Mouse (Mus musculus): ENCODE measurements at regions not wholly inside any gene's neighbourhood (a gene's known extent, or its start where the extent isn't known, plus 50 kb on each side); places are given as distances from the start of the nearest gene placed in this dataset.

DNA sequence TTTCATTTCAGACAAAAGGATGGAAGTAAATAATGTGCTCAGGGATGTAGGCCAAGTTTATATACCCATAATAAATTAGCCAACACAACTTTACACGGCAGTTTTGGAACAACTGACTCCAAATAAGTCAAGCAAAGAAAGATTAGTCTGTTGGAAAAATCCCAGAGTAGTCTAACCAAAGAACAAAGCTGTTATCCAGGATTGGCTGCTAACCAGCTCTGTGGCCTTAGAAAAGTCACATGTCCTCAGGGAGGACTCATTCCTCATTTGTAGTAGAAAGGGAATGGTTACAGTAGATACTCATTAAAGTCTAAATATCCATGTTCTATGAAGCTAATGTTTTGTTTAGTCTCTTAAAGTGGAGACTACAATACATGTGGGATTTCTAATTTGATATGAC, 130.6 kb upstream of the Mid1 start:
- Histone ChIP-seq H3K27me3 (replicated peaks; ENCODE audit: control insufficient read depth, insufficient read depth, low read length) (no peaks in the 10 kb centered on the region; the same call in 1 of the 2 replicates), H3K36me3 (ENCODE audit: control insufficient read depth, insufficient read depth, low read length) (no peaks in the 10 kb centered on the region), H3K27ac (replicated peaks; ENCODE audit: low read depth, low read length) (no peak overlapping the region), H3K4me2 (ENCODE audit: low read depth, low read length) (no peak overlapping the region), H3K4me3 (ENCODE audit: low read depth, low read length) (no peak overlapping the region), H3K9me3 (ENCODE audit: control insufficient read depth, low read length) (no peaks in the 10 kb centered on the region), H3K4me1 (ENCODE audit: control insufficient read depth, insufficient read depth, low read length) (no peaks in the 10 kb centered on the region), H3K9ac (ENCODE audit: low read depth, low read length) (no peak overlapping the region)
- 56% methylated on average over 1 of the region's 1 CpGs for WGBS
- peak; percentile 24 for DNase-seq (ENCODE audit: low spot score)
- ATAC-seq (ENCODE audit: low read depth), result no peak

DNA sequence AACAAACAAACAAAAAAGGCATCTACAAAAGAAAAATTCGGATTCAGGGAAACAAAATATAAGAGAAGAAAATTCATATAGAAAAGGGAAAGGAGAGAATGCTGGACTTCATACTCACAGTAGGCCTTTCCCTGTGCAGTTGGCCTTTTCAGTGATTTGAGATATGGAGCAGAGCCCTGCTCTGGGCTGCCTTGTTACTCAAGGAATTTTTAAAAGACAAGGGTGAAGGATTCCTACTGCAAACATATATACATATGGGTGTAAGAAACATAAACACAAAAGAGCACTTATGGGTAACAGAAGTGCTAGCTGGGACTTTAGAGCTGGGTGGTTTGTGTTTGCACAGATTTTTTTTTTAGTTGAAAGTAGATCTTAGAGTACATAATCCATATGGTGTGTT, 132.1 kb upstream of the Mid1 start:
- no peak overlapping the region for H3K9ac ChIP-seq (ENCODE audit: low read depth, low read length)
- no peak overlapping the region for H3K4me3 ChIP-seq (ENCODE audit: low read depth, low read length)
- WGBS, result 64% methylated on average over 1 of the region's 1 CpGs
- no peak overlapping the region for H3K27ac ChIP-seq (replicated peaks; ENCODE audit: low read depth, low read length)
- H3K36me3 ChIP-seq (ENCODE audit: control insufficient read depth, insufficient read depth, low read length), result no peaks in the 10 kb centered on the region
- ATAC-seq (ENCODE audit: low read depth) (no peak), DNase-seq (ENCODE audit: low spot score) (peak; percentile 0)
- no peaks in the 10 kb centered on the region for H3K9me3 ChIP-seq (ENCODE audit: control insufficient read depth, low read length)
- H3K4me2 ChIP-seq (ENCODE audit: low read depth, low read length), result no peak overlapping the region
- H3K27me3 ChIP-seq (replicated peaks; ENCODE audit: control insufficient read depth, insufficient read depth, low read length), result no peaks in the 10 kb centered on the region; the same call in 1 of the 2 replicates
- no peaks in the 10 kb centered on the region for H3K4me1 ChIP-seq (ENCODE audit: control insufficient read depth, insufficient read depth, low read length)

- 87% methylated on average over 3 of the region's 3 CpGs for WGBS
- no peaks in the 10 kb centered on the region for H3K4me1 ChIP-seq (ENCODE audit: control insufficient read depth, insufficient read depth, low read length)
- ATAC-seq (ENCODE audit: low read depth), result no peak
- DNase-seq (ENCODE audit: low spot score), result no peak
- no peak overlapping the region for H3K27ac ChIP-seq (replicated peaks; ENCODE audit: low read depth, low read length)
- no peak overlapping the region for H3K9ac ChIP-seq (ENCODE audit: low read depth, low read length)
- H3K4me3 ChIP-seq (ENCODE audit: low read depth, low read length), result no peak overlapping the region
- no peaks in the 10 kb centered on the region; the same call in 1 of the 2 replicates for H3K27me3 ChIP-seq (replicated peaks; ENCODE audit: control insufficient read depth, insufficient read depth, low read length)
- no peak overlapping the region for H3K4me2 ChIP-seq (ENCODE audit: low read depth, low read length)
- no peaks in the 10 kb centered on the region for H3K36me3 ChIP-seq (ENCODE audit: control insufficient read depth, insufficient read depth, low read length)
- H3K9me3 ChIP-seq (ENCODE audit: control insufficient read depth, low read length), result no peaks in the 10 kb centered on the region
Measured at GRCm38 (mm10) chrX:169544037-169544436, 141.0 kb upstream of the Mid1 start.

DNA sequence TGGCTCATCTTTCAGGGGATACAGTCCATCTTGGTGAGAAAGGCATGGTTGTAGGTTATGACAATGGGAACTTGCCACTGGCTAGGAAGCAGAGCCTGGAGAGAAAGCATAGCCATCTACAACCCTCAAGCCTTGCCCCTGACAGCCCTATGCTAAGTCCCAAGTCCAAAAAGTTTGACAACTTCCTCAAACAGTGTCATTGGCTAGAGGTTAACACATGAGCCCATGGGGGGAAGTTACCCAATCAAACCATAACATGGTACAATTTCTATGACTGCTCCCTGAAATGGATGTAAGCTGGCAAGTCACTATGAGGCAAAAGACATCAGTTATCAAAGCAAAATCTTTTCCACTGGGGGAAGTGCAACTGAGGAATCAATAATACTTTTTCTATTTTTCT, 176.8 kb upstream of the Mid1 start:
- Histone ChIP-seq H3K27me3 (replicated peaks; ENCODE audit: control insufficient read depth, insufficient read depth, low read length) (no peaks in the 10 kb centered on the region), H3K27ac (replicated peaks; ENCODE audit: low read depth, low read length) (no peak overlapping the region), H3K4me3 (ENCODE audit: low read depth, low read length) (no peak overlapping the region), H3K9me3 (ENCODE audit: control insufficient read depth, low read length) (no peaks in the 10 kb centered on the region), H3K4me2 (ENCODE audit: low read depth, low read length) (no peak overlapping the region), H3K36me3 (ENCODE audit: control insufficient read depth, insufficient read depth, low read length) (no peaks in the 10 kb centered on the region), H3K4me1 (ENCODE audit: control insufficient read depth, insufficient read depth, low read length) (no peaks in the 10 kb centered on the region), H3K9ac (ENCODE audit: low read depth, low read length) (no peak overlapping the region)
- DNase-seq (ENCODE audit: low spot score) (no peak), ATAC-seq (ENCODE audit: low read depth) (no peak)

DNA sequence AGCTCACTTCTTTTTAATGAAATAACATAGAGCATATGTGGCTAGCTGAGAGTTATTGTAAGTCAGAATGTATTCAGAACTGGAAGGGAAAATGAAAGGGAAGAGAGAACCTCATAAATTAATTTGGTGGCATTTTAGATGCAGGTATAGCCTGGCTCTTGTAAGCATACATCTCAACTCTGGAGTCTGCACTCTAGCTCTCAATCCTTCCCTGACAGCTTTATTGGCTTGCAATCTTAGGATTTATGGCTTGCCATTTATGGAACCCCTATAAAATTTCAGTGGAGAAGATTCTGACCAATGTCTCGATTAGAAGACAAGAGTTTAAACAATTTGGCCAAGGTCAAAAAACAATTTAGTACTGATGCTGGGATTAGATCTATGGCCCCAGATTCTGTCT, 173.4 kb upstream of the Hccs start:
- Histone ChIP-seq H3K27ac (replicated peaks; ENCODE audit: low read depth, low read length) (no peak overlapping the region), H3K4me1 (ENCODE audit: control insufficient read depth, insufficient read depth, low read length) (no peaks in the 10 kb centered on the region), H3K4me2 (ENCODE audit: low read depth, low read length) (no peak overlapping the region), H3K36me3 (ENCODE audit: control insufficient read depth, insufficient read depth, low read length) (no peaks in the 10 kb centered on the region), H3K4me3 (ENCODE audit: low read depth, low read length) (no peak overlapping the region), H3K27me3 (replicated peaks; ENCODE audit: control insufficient read depth, insufficient read depth, low read length) (0 out of 2 replicates have a peak, but pooled peaks cover 7% of the 10 kb centered on the region), H3K9me3 (ENCODE audit: control insufficient read depth, low read length) (no peaks in the 10 kb centered on the region), H3K9ac (ENCODE audit: low read depth, low read length) (no peak overlapping the region)
- DNase-seq (ENCODE audit: low spot score) (no peak), ATAC-seq (ENCODE audit: low read depth) (no peak)
- WGBS, result 59% methylated on average over 1 of the region's 1 CpGs

- Histone ChIP-seq H3K4me1 (ENCODE audit: control insufficient read depth, insufficient read depth, low read length) (no peaks in the 10 kb centered on the region), H3K27ac (replicated peaks; ENCODE audit: low read depth, low read length) (no peak overlapping the region), H3K9me3 (ENCODE audit: control insufficient read depth, low read length) (no peaks in the 10 kb centered on the region), H3K9ac (ENCODE audit: low read depth, low read length) (no peak overlapping the region), H3K27me3 (replicated peaks; ENCODE audit: control insufficient read depth, insufficient read depth, low read length) (no peaks in the 10 kb centered on the region; the same call in none of the 2 replicates), H3K36me3 (ENCODE audit: control insufficient read depth, insufficient read depth, low read length) (no peaks in the 10 kb centered on the region), H3K4me2 (ENCODE audit: low read depth, low read length) (no peak overlapping the region), H3K4me3 (ENCODE audit: low read depth, low read length) (no peak overlapping the region)
- no peak for DNase-seq (ENCODE audit: low spot score)
- no peak for ATAC-seq (ENCODE audit: low read depth)
- WGBS, result 61% methylated on average over 2 of the region's 2 CpGs
Measured at GRCm38 (mm10) chrX:169473518-169473917, 153.3 kb upstream of the Hccs start.

GRCm38 (mm10) chrX:169470715-169471114, 150.5 kb upstream of the Hccs start:
- ATAC-seq (ENCODE audit: low read depth), result no peak
- WGBS, result 50% methylated on average over 2 of the region's 2 CpGs
- H3K27me3 ChIP-seq (replicated peaks; ENCODE audit: control insufficient read depth, insufficient read depth, low read length), result no peaks in the 10 kb centered on the region; the same call in none of the 2 replicates
- no peaks in the 10 kb centered on the region for H3K36me3 ChIP-seq (ENCODE audit: control insufficient read depth, insufficient read depth, low read length)
- H3K9me3 ChIP-seq (ENCODE audit: control insufficient read depth, low read length), result no peaks in the 10 kb centered on the region
- no peak overlapping the region for H3K4me3 ChIP-seq (ENCODE audit: low read depth, low read length)
- H3K4me1 ChIP-seq (ENCODE audit: control insufficient read depth, insufficient read depth, low read length), result no peaks in the 10 kb centered on the region
- H3K9ac ChIP-seq (ENCODE audit: low read depth, low read length), result no peak overlapping the region
- DNase-seq (ENCODE audit: low spot score), result peak; percentile 35
- no peak overlapping the region for H3K27ac ChIP-seq (replicated peaks; ENCODE audit: low read depth, low read length)
- H3K4me2 ChIP-seq (ENCODE audit: low read depth, low read length), result no peak overlapping the region

DNA sequence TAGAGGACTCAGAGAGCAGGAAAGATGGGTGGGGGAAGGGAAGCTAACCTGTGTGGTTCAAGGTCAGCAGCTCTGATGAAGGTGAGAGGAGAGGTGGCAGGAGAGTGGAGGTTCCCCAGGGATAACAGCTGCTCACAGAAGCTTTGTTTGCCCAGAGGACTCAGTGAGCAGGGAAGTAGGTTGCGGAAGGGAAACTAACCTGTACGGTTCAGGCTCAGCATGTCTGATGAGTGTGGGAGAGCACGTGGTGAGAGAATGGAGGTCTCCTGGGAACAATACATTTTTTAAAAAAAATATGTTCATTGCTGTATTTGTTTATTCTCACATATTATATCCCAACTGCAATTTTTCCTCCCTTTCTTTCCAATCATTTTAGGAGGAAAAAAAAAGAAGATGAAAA, 130.0 kb upstream of the Hccs start:
- no peaks in the 10 kb centered on the region for H3K36me3 ChIP-seq (ENCODE audit: control insufficient read depth, insufficient read depth, low read length)
- H3K4me3 ChIP-seq (ENCODE audit: low read depth, low read length), result no peak overlapping the region
- no peaks in the 10 kb centered on the region for H3K9me3 ChIP-seq (ENCODE audit: control insufficient read depth, low read length)
- H3K4me2 ChIP-seq (ENCODE audit: low read depth, low read length), result no peak overlapping the region
- H3K4me1 ChIP-seq (ENCODE audit: control insufficient read depth, insufficient read depth, low read length), result no peaks in the 10 kb centered on the region
- no peak overlapping the region for H3K9ac ChIP-seq (ENCODE audit: low read depth, low read length)
- no peaks in the 10 kb centered on the region for H3K27me3 ChIP-seq (replicated peaks; ENCODE audit: control insufficient read depth, insufficient read depth, low read length)
- H3K27ac ChIP-seq (replicated peaks; ENCODE audit: low read depth, low read length), result no peak overlapping the region
- WGBS, result 51% methylated on average over 3 of the region's 3 CpGs
- no peak for DNase-seq (ENCODE audit: low spot score)
- no peak for ATAC-seq (ENCODE audit: low read depth)

DNA sequence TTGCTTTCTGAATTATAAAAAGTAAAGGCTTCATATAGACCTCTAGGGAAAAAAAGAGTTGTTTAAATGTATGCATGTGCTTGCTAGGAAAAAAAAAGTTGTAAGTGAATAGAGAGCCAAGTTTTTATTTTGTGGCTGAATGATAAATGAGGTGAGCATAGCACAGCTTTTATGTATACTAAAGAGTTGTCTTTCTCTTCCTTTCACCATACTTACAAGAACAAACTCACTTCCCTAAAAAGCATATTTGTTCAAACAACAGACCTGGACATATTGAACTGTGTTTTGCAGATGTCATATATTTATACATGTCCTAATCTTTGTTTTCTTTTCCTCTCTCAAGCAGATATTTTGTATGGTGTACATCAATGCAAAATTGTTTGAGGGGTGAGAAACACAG, 119.4 kb upstream of the Hccs start:
- H3K27ac ChIP-seq (replicated peaks; ENCODE audit: low read depth, low read length), result no peak overlapping the region
- ATAC-seq (ENCODE audit: low read depth) (no peak), DNase-seq (ENCODE audit: low spot score) (no peak)
- H3K9me3 ChIP-seq (ENCODE audit: control insufficient read depth, low read length), result no peaks in the 10 kb centered on the region
- H3K4me3 ChIP-seq (ENCODE audit: low read depth, low read length), result no peak overlapping the region
- no peaks in the 10 kb centered on the region for H3K4me1 ChIP-seq (ENCODE audit: control insufficient read depth, insufficient read depth, low read length)
- H3K4me2 ChIP-seq (ENCODE audit: low read depth, low read length), result no peak overlapping the region
- no peaks in the 10 kb centered on the region for H3K27me3 ChIP-seq (replicated peaks; ENCODE audit: control insufficient read depth, insufficient read depth, low read length)
- no peak overlapping the region for H3K9ac ChIP-seq (ENCODE audit: low read depth, low read length)
- no peaks in the 10 kb centered on the region for H3K36me3 ChIP-seq (ENCODE audit: control insufficient read depth, insufficient read depth, low read length)
